Mouse (Mus musculus) R1 (cell line): ENCODE results near the gene Gm29797.

Source experiments
- DNase-seq: peaks from one replicate; pipeline ENCODE4 v3.0.0-alpha.2; 2018; ENCODE audit warnings: low read depth, low spot score

Gene Gm29797

DNA sequence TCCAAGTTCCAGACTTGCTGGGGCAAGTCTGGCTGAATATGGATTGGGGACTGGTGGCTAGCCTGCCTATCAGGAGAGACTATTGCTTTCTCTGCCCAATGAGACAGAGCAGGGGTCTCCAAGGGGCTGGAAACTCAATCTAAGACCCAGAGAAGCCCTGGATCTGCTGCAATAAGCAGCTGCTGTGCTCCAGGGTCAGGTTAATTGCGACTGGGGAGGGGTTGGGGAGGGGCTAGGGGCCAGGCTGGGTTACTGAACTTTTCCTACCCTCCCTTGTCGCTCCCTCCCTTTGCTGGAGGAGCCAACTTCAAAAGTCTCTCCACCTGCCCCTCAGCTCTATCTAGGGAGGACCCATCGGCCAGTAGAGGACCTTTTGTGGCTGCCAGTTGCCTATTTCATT is at the start of gene Gm29797:
Gm29797 (plus strand) TSS at position 301 of the 400 bp plus-strand sequence.
- no peak for DNase-seq

DNA sequence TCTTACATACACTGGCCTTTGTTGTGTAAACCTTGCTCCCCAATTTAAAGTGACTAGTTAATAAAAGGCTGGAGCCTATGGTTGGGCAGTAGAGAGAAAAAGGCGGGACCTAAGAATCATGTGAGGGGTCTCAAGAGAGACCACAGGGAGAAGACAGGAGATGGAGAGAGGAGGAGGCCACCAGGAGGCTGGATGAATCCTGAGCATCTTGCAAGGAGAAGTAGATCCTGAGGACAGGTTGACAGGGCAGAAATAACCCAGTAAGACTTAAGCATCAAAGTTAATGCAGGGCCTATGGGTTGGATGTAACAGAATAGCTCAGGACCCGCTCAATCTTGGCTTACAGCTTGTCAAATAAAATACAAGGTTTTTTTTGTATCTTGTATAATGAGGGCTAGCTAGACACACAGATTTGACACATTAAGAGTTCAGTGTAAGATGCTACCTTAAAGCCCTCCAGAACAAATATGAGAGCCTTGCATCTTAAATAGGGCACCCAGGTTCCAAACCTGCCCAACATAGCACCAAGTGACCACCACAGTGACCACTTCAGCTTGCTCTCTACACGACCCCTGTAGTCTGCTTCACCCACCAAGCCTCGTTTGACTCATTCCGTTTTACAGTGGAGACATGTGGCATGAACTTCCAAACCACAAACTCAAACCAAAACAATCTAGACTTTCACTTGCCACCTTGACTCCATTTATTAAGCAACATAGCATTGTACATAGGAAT is 37.9 kb upstream of the Gm29797 start:
- peak; percentile 21 for DNase-seq

DNA sequence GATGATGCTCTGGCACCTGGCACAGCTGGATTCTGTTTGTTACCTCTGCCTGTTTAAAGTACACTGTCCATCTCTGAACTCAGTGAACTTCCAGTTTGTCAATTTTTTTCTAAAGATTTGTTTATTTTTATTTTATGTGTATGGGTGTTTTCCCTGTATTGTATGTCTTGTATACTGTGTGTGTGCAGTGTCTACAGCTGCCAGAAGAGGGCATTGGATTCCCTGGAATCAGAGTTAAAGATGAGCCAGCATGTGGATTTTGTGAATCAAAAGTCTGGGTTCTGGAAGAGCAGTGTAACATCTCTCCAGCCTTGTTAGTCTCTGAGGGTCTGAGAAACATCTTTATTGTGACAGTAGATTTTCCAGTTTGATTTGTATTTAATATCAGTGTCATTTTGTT is 33.4 kb upstream of the Gm29797 start:
- DNase-seq: peak; percentile 25

GRCm38 (mm10) chr2:181628471-181628870 is 28.4 kb upstream of the Gm29797 start:
- no peak for DNase-seq

DNA sequence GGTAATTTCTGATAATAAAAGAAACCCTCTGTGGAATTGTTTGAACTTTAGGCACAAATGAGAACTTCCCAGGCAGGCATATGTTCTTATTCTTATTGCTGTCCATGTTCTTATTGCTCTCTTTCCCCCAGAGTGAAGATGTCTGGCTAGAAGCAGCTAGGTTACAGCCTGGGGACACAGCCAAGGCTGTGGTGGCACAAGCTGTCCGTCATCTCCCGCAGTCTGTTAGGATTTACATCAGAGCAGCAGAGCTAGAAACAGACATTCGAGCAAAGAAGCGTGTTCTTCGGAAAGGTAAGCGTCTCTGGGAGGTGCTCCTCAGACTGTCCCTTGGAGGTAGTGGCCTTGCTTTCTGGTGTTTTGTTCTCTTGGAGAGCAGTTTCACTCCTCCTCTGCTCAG is 24.2 kb upstream of the Gm29797 start:
- DNase-seq: no peak

DNA sequence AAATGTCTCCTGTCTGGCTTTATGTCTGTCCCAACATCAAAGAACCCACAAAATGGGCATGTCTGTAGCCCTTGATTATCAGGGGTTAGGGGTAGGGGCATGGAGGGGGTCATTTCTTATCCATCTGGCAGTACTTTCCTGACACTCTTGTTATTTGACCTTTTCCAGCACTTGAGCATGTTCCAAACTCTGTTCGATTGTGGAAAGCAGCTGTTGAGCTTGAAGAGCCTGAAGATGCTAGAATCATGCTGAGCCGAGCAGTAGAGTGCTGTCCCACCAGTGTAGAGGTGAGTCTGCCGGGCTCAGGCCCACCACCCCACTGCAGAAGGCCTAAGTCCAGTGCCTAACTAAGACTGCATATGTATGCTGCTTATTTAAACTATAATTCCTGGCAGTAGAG is 21.0 kb upstream of the Gm29797 start:
- DNase-seq: no peak

DNA sequence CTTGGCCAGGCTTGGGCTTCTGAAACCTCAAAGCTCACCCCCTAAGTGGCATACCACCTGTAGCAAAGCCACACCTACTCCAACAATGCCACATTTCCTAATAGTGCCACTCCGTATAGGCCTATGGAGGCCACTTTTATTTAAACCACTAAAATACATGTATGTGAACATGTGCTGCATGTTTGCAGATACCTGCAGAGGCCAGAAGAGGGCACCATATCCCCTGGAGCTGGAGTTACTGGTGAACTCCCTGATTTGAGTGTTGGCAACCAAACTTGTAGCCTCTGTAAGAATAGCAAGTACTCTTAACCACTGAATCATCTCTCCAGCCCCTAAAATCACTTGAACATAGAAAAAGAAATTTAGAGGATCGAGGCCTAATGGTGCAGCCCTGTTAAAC is 12.5 kb upstream of the Gm29797 start:
- peak; percentile 69 for DNase-seq

DNA sequence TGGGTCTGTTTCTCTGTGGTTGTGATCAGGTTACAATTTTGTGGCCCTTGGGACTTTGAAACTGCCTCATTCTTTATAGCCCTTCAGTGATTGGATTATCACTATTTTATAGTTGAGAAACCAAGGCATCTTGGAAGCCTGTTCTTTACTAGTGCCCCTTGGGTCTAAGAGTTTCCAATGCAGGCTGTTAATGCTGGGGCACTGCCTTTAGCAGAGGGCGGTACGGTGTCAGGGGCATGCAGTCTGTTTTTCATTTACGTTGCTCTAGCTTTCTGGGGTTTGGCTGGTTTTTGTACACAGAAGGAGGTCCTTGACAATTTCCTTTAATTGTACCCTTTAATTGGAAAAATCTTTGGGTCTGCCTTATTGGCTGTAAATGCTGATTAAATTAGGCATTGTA is 11.2 kb upstream of the Gm29797 start:
- no peak for DNase-seq

DNA sequence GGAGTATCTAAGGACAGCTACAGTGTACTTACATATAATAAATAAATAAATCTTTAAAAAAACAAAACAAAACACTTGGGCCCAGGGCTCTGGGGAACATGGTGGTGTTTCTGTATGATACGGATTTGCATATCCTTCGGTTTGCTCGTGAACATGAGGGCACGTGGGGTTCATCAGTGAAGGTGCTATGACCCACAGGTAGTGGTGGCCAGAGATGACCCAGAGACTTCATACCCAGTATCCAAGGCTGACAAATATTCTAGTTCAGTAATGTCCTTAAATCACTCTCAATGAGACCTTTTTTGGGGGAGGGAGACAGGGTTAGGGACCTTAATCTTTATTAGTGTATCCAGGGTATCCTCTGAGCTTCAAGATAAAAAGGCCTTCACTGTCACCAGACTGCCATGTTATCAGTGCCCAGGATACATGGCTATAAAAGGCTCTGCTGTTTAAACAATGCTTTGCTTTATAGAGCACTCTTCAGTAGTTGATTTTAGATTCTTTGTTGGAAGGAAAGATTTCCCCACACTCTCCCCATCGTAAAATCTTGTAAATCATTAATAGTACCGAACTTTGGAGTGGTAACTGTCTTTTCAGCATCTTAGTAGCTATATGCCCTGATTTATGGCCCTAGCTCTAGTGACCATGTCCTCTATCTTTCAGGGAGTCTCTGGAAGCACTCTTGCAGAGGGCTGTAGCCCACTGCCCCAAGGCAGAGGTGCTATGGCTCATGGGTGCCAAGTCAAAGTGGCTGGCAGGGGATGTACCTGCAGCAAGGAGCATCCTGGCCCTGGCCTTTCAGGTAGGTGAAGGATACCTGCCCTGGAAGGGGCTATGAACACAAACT is 10.0 kb upstream of the Gm29797 start:
- no peak for DNase-seq

DNA sequence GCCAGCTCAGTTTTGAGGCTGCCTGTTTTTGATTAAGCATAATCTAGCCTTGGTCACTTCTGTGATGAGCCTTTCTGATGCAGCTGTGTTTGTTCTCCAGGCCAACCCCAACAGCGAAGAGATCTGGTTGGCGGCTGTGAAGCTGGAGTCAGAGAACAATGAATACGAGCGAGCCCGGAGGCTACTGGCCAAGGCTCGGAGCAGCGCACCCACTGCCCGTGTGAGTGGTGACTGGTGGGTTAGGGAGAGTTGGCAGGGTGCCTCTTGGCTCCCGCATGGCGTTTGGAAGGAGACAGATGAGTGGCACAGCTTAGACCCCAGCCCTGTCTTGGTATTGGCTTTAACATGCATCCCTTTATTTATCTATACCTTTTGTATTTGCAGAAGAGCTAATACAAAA is 7.9 kb upstream of the Gm29797 start:
- no peak for DNase-seq

- no peak for DNase-seq
Measured at GRCm38 (mm10) chr2:181653065-181653464, 3.8 kb upstream of the Gm29797 start.

DNA sequence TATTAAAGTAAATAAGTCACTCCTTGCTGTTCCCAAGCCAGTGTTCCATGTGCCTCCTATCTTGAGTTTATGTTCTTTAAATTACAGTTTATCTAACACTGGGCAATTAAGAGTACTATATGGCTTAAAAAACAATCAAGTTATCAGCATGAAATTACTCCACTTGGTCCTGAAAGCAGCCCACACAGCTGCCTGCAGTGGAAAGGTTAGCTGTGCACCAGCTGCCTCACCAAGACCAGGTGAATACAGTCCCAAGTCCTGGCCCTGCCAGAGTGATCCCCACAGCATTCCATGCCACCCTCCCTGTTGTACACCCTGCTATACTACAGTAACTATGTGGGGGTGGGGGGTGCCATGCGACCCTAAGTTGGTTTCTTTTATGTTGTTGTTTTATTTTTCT is 3.3 kb upstream of the Gm29797 start:
- no peak for DNase-seq

DNA sequence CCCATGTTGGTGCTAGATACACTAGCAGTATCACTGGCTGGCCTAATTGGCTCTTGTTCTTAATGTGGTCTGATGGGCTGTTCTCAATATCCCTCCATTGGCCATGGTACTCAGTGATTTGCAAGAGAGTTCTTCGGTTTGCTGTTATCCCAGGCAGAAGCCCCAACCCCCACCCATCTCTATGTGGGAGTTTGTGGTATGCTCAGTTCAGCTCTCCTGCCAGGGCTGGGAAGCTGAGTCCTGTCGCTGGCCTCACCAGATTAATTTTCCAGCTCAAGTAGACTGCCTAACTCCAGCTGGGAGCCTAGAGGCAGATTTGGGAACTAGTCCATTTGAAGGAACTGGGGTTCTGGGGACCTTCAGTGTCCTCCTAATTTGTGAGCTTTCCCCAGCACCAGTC is 607 bp downstream of the Gm29797 start:
- no peak for DNase-seq

DNA sequence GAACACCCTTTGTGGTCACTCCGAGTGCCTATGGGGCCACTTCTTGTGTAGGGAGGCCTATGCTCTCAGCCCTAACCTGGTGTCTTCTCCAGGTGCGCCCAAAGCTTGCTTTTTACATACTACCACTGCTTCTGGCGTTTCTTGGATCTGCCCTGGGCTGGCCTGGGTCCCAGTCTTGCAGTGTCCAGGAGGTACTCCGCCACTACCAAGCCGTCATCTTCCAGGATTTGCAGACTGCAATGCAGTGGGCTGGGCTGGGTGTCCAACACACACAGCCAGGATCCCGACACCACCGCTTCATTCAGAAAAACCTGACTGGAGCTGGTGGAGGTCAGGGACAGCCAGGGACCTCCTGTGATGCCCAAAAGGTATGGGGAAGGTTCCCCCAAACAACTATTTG is 1.7 kb downstream of the Gm29797 start:
- no peak for DNase-seq

DNA sequence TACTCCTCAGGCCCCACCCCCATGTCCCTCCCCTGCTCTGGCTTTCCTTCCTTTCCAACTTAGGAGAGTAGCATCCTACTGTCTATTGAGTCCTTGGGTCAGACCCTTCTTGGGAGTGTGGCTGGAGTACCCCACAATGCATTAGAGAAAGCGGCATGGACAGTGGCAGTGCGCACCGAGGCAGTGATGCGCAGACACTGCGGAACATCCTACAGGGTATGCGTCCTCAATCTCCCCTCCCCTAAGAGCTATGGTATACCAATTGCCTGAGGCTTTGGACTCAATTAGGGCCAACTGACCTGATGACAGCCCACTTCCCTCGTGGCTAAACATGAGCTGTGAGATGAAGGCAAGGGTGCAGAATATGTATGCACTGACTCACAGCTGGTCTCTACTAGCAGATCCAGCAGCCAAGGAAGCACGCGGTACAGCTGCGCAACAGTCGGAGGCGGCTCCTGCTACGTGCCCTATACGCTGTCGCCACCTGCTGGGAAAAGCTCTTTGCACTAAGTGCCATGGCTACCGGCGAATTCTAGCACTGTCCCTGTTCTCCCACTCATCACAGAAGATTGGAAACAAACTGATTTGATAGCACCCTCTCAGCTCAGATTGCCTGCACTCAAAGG is 2.2 kb downstream of the Gm29797 start:
- DNase-seq: peak; percentile 72

- DNase-seq: peak; percentile 89
Measured at GRCm38 (mm10) chr2:181659609-181660055, 2.8 kb downstream of the Gm29797 start.

- no peak for DNase-seq
Measured at GRCm38 (mm10) chr2:181662620-181663297, 5.9 kb downstream of the Gm29797 start.

- no peak for DNase-seq
Measured at GRCm38 (mm10) chr2:181663298-181663630, 6.4 kb downstream of the Gm29797 start.

- peak; percentile 38 for DNase-seq
Measured at GRCm38 (mm10) chr2:181670285-181670912, 13.6 kb downstream of the Gm29797 start.

- peak; percentile 51 for DNase-seq
Measured at GRCm38 (mm10) chr2:181670913-181671311, 14.1 kb downstream of the Gm29797 start.

- DNase-seq: peak; percentile 40
Measured at GRCm38 (mm10) chr2:181671326-181671725, 14.5 kb downstream of the Gm29797 start, which contains the start of gene Sox18. Gene Sox18, minus strand, starts transcription at chr2:181671640.
